Mouse (Mus musculus): ENCODE measurements around the gene Olfr734. TPM values are rescaled to one million over a fixed set of nuclear protein-coding genes. Genes with fewer than 3 reads are reported as not detected.

Olfr734 gene
- total RNA-seq (2021) = not detected
- long read RNA-seq, experiment 1 = 0 reads
- long read RNA-seq, experiment 2 = 0 reads

DNA sequence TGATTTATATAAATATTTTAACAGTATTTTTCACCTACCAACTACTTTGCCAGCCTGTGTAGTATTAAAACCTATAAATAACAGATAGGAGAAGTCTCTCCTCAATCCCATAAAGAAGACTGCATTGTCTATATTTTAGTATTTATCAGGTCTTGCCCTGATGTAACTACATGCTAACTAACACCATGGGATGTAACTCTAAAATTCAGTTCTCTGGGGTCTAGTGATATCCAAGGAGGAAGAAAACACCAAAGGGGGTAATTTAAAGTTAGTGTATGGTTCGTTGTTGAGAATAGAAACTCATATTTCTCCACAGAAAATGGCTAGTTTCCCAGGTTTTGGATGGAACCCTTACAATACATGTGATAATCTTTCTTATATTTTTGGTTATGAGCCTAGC lies at the start of gene Olfr734:
Gene Olfr734 (minus strand): TSS at position 101 of the 400 bp plus-strand sequence.
- no peak for DNase-seq (ENCODE audit: low spot score in 2 of 2)

- DNase-seq (ENCODE audit: low spot score in 2 of 2) = no peak
Observed at GRCm38 (mm10) chr14:50363561-50363960, 37.0 kb upstream of the Olfr734 start.

DNA sequence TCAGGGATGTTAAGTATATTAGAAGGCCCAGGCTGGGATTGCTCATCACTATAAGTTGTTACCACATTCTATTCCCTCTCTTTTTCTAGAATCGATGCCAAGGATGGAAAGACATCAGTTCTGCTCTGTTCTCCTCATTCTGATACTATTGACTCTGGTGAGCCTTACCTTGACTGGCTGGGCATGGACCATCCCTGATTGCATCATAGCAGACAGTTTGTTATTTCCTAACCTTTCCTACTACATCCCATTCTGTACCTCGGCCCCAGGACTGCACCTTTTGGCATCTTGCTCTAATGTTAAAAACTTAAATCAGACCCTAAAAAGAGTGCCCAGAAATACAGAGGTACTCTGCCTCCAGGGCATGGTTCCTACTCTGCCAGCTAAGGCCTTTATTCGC lies 33.9 kb upstream of the Olfr734 start:
- no peak for DNase-seq (ENCODE audit: low spot score in 2 of 2)

DNA sequence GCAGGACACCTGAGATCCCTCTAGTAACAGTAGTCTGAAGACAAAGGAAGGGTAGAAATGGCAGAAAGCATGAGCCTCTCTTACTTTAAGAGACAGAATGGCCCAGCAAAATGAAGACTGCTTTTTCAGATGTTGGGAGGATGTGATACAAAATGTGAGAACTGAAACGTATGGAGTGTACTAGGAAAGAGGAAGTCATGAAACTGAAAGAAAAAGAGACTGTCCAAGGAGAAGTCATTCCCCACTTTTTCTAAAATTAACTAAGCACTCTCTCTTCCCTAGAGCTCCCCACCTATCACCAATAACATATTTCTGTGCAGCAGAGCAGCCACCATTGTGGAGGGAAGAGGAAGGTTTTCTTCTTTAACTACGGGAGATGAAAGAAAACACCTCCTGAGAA lies 31.0 kb upstream of the Olfr734 start, which contains the start of gene Tlr11:
Gene Tlr11 (plus strand): TSS at position 322 of the 400 bp plus-strand sequence.
- DNase-seq (ENCODE audit: low spot score in 2 of 2) = no peak

- DNase-seq (ENCODE audit: low spot score in 2 of 2) = no peak
Observed at GRCm38 (mm10) chr14:50356725-50357124, 30.2 kb upstream of the Olfr734 start.

DNA sequence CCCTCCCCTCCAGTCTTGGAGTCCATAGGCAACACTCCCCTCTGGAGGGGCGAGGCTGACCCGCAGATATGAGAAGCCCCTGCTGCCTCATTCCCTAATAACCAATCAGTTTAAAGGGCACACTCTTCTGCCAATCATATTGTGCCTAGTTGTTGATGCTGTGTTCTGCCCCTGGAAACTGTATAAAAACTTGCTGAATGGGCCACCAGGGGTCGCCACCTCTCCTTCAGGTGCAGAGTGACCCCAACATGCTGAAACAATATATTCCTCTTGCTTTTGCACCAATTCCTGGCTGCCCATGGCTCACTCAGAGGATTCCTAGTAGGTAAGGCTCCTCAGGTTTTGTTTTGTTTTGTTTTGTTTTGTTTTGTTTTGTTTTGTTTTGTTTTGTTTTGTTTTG lies 25.9 kb upstream of the Olfr734 start:
- DNase-seq (ENCODE audit: low spot score in 2 of 2) = peak in 1 of 2 experiments; percentile 5

DNA sequence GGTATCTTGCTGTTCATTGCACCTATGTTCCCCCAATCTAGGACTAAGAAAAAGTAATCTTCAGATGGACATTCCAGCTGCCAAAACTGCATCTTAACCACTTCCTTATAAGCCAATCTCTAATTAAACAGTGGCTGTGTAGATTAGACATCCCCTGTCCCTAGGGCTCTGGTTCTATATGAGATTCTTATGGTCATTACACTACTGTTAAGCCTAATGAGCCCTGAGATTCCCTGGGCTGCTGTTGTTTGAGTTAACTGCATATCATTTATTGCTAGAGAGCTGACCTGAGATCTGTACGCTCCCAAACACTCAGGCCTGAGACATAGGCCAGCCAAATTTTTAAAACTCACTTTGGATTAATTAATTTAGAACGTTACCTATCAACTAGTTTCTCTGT lies 22.2 kb upstream of the Olfr734 start, which contains the start of gene Olfr735:
Gene Olfr735 (minus strand): TSS at position 77 of the 400 bp plus-strand sequence.
- no peak for DNase-seq (ENCODE audit: low spot score in 2 of 2)

DNA sequence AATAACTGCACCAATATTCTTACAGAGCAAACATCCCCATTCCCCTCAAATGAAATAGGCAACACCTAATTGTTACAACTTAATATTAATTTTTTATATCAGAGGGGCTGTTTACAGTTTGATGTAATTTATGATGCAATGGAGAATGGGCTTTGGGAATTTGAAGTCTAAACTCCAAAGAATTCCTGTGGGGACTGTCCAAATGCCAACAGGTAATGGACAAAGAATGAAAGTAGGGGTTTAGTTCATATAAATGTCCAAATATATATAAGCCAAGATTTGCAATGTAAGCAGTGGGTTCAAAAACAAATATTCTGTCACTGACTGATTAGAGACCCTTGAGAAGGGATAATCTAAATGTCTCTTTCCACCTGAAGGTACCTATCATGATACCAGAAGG lies 25.1 kb downstream of the Olfr734 start, which contains the start of gene Olfr733:
Gene Olfr733 (minus strand): TSS at position 101 of the 400 bp plus-strand sequence.
- DNase-seq (ENCODE audit: low spot score in 2 of 2) = no peak

- DNase-seq (ENCODE audit: low spot score in 2 of 2) = no peak
Observed at GRCm38 (mm10) chr14:50284106-50284505, 42.5 kb downstream of the Olfr734 start, which contains the start of gene Olfr732. Olfr732 (minus strand) TSS chr14:50284206.

Other genes with a start within 250 kb of the Olfr734 start
- not detected for gene Olfr726, start 235.8 kb downstream of the Olfr734 start, total RNA-seq (2021)
- gene Olfr727, start 203.6 kb downstream of the Olfr734 start, total RNA-seq (2021) = not detected
- not detected for gene Olfr728, start 184.1 kb downstream of the Olfr734 start, total RNA-seq (2021)
- not detected for gene Olfr729, start 173.9 kb downstream of the Olfr734 start, total RNA-seq (2021)
- not detected for gene Olfr730, start 138.6 kb downstream of the Olfr734 start, total RNA-seq (2021)
- gene Olfr731, start 84.9 kb downstream of the Olfr734 start, total RNA-seq (2021) = not detected
- not detected for gene Olfr732, start 42.6 kb downstream of the Olfr734 start, total RNA-seq (2021)
- not detected for gene Olfr733, start 25.2 kb downstream of the Olfr734 start, total RNA-seq (2021)
- not detected for gene Olfr735, start 22.1 kb upstream of the Olfr734 start, total RNA-seq (2021)
- under 1 TPM in 1 of 2 experiments, not detected in 1; 0.23 TPM for gene Tlr11, start 31.2 kb upstream of the Olfr734 start, total RNA-seq (2021)
- gene Olfr736, start 54.4 kb upstream of the Olfr734 start, total RNA-seq (2021) = not detected
- gene Olfr738, start 80.8 kb upstream of the Olfr734 start, total RNA-seq (2021) = not detected
- not detected for gene Olfr739, start 91.9 kb upstream of the Olfr734 start, total RNA-seq (2021)
- gene Olfr740, start 118.8 kb upstream of the Olfr734 start, total RNA-seq (2021) = not detected
- gene Olfr741, start 146.0 kb upstream of the Olfr734 start, total RNA-seq (2021) = not detected
- gene Olfr742, start 176.8 kb upstream of the Olfr734 start, total RNA-seq (2021) = not detected
- not detected for gene Olfr743, start 195.1 kb upstream of the Olfr734 start, total RNA-seq (2021)

Data from adrenal gland, postnatal 4 days (tissue).